In genomic region chr1:156938705-156939242, GRCm38 (mm10) we compare ENCODE assay signal across 8 mouse cellular contexts. TPM values are rescaled to one million over a fixed set of nuclear protein-coding genes. Genes with fewer than 3 reads are reported as not detected.
A peak's percentile ranks its signal among the peaks of the same experiment; 100 is the strongest.
DNase-seq lines count a peak whose midpoint lies in the region; ATAC-seq and TF ChIP-seq lines count a peak whose summit lies in the region.

No protein-coding gene starts in this region.

- no peaks in the 10 kb centered on the region for H3K9me3 ChIP-seq in hindbrain, embryonic 15.5 days

- peak overlapping the region; percentile 67 for H3K4me2 ChIP-seq in hindbrain, embryonic 15.5 days

- H3K4me1 ChIP-seq in cerebellum, adult 2 months (ENCODE audit: control insufficient read depth, insufficient read depth, low read length): peaks cover 5% of the 10 kb centered on the region; the same call in 1 of the 2 replicates
- H3K4me1 ChIP-seq in hindbrain, embryonic 15.5 days (replicated peaks): peaks cover 26% of the 10 kb centered on the region

- DNase-seq in MN1 (ENCODE audit: low spot score): peak; percentile 82
- DNase-seq in cerebellum, adult 2 months: peak; percentile 84 to 85
- peak; percentile 20 to 85 for DNase-seq in frontal cortex, adult 2 months (ENCODE audit: extremely low spot score in 1 of 2, low spot score in 1 of 2)
- peak; percentile 69 to 81 for DNase-seq in left cerebral cortex, adult 18-20 months (ENCODE audit: low spot score in 2 of 2)
- peak; percentile 66 to 77 for DNase-seq in lung, postnatal 4 days
- peak; percentile 87 for DNase-seq in right cerebral cortex, adult 18-20 months
- DNase-seq in urinary bladder, adult 2 months (ENCODE audit: low spot score): peak; percentile 53

- H3K4me3 ChIP-seq in cerebellum, adult 2 months (replicated peaks; ENCODE audit: insufficient read depth, low read depth, low read length): peak overlapping the region; percentile 52
- H3K4me3 ChIP-seq in hindbrain, embryonic 15.5 days: peak overlapping the region; percentile 64

- under 1% methylated on average over 51 of the region's 51 CpGs for WGBS in cerebellum, adult 2 months
- WGBS in hindbrain, embryonic 15.5 days: 0% methylated on average over 39 of the region's 51 CpGs

- TF ChIP-seq CTCF in cerebellum, adult 2 months (IDR thresholded peaks at IDR 0.05; ENCODE audit: borderline replicate concordance, insufficient read depth, low read depth, low read length): no peak

- H3K27me3 ChIP-seq in cerebellum, adult 2 months (ENCODE audit: control insufficient read depth, insufficient read depth, low read length): no peaks in the 10 kb centered on the region
- no peaks in the 10 kb centered on the region for H3K27me3 ChIP-seq in hindbrain, embryonic 15.5 days

- peak overlapping the region; percentile 85 for H3K9ac ChIP-seq in hindbrain, embryonic 15.5 days

- ATAC-seq in hindbrain, embryonic 15.5 days (ENCODE audit: low FRiP score, low read depth): peak; percentile 82

- H3K27ac ChIP-seq in cerebellum, adult 2 months (ENCODE audit: insufficient read depth, low read length): peak overlapping the region; percentile 58; the same call in 1 of the 2 replicates
- H3K27ac ChIP-seq in hindbrain, embryonic 15.5 days (replicated peaks): peak overlapping the region; percentile 94

- no peaks in the 10 kb centered on the region for H3K36me3 ChIP-seq in hindbrain, embryonic 15.5 days

- TF ChIP-seq POLR2A in cerebellum, adult 2 months (IDR thresholded peaks at IDR 0.05; ENCODE audit: borderline replicate concordance, insufficient read depth, low read length): no peak

RNA-seq across cellular contexts. Expression of gene Ralgps2, which starts 0.7 kb away (rescaled TPM):
- 19.9 and 20.3 TPM in 2 replicates for polyA plus RNA-seq in cerebellum, adult 2 months (2012; rRNA removed)
- polyA plus RNA-seq in frontal cortex, adult 2 months (2012; rRNA removed): 32.5 and 35.4 TPM in 2 replicates
- polyA plus RNA-seq in hindbrain, embryonic 15.5 days (2015; fragmentation: Nextera tagmentation; extraction: Ambion mirVana): 78.3 and 86.0 TPM in 2 replicates
- 10 to 100 TPM; 40.2 to 50.3 TPM for total RNA-seq in left cerebral cortex, adult 18-20 months (2021)
- 8.2 and 12.3 TPM in 2 replicates for polyA plus RNA-seq in urinary bladder, adult 2 months (2012; rRNA removed)

Comparison
In these comparisons a context has a peak if more than half of its experiments do, and no peak if none do; other contexts are left out.
1. Peak in every context shown above with its lines: DNase-seq, ATAC-seq, H3K4me3 ChIP-seq and H3K27ac ChIP-seq.